In genomic region chr3:95310968-95311882, GRCm38 (mm10) we compare ENCODE assay signal across 10 mouse cellular contexts. TPM values are rescaled to one million over a fixed set of nuclear protein-coding genes. Genes with fewer than 3 reads are reported as not detected.
A peak's percentile ranks its signal among the peaks of the same experiment; 100 is the strongest.
DNase-seq lines count a peak whose midpoint lies in the region; ATAC-seq and TF ChIP-seq lines count a peak whose summit lies in the region.
"Had no signal": no experiment of that assay in that cellular context is flagged by ENCODE, and none has a peak within 500 bp of the region (broad histone marks: within the 10 kb centered on the region; RNA-seq: fewer than 3 reads in every experiment).

No protein-coding gene starts in this region.

- 64% methylated on average over 9 of the region's 9 CpGs for WGBS in intestine, embryonic 14.5 days
- WGBS in intestine, embryonic 15.5 days = 66% methylated on average over 9 of the region's 9 CpGs
- WGBS in midbrain, postnatal 0 days = 68% methylated on average over 9 of the region's 9 CpGs

- H3K4me3 ChIP-seq in intestine, embryonic 14.5 days (ENCODE audit: low read depth, low read length) = no peak overlapping the region
- no peak overlapping the region for H3K4me3 ChIP-seq in intestine, embryonic 15.5 days (replicated peaks)
- no peak overlapping the region for H3K4me3 ChIP-seq in midbrain, postnatal 0 days (ENCODE audit: low read depth, low read length)
- H3K4me3 ChIP-seq: erythroblast, embryonic 14.5 days; neural tube, embryonic 12.5 days had no signal

- H3K27me3 ChIP-seq in intestine, embryonic 14.5 days (replicated peaks; ENCODE audit: control insufficient read depth, insufficient read depth, low read length) = no peaks in the 10 kb centered on the region
- no peaks in the 10 kb centered on the region for H3K27me3 ChIP-seq in intestine, embryonic 15.5 days (replicated peaks)
- H3K27me3 ChIP-seq in Patski = no peaks in the 10 kb centered on the region
- H3K27me3 ChIP-seq in midbrain, postnatal 0 days (ENCODE audit: insufficient read depth, low read length) = no peaks in the 10 kb centered on the region
- H3K27me3 ChIP-seq: neural tube, embryonic 12.5 days had no signal

- no peak for TF ChIP-seq CTCF in Patski (IDR thresholded peaks at IDR 0.05)
- TF ChIP-seq CTCF in midbrain, postnatal 0 days (IDR thresholded peaks at IDR 0.05) = peak; percentile 80

- CTCF ChIA-PET in Patski (lab: Charles Lee) = interaction anchor here (0.6 to 2.7 kb wide), 31 partner anchors 9 to 168 kb away, joined by 3 to 12 read pairs (median 4); partner anchors contain the start of genes 4930558C23Rik, Arnt and Mllt11

- no peak overlapping the region for H3K9ac ChIP-seq in intestine, embryonic 14.5 days (ENCODE audit: low read length)
- H3K9ac ChIP-seq in intestine, embryonic 15.5 days = no peak overlapping the region
- H3K9ac ChIP-seq in midbrain, postnatal 0 days (replicated peaks; ENCODE audit: low read length, poor library complexity, severe bottlenecking) = no peak overlapping the region
- H3K9ac ChIP-seq: neural tube, embryonic 12.5 days had no signal

- no peaks in the 10 kb centered on the region for H3K9me3 ChIP-seq in intestine, embryonic 14.5 days (ENCODE audit: control insufficient read depth, low read length)
- H3K9me3 ChIP-seq in intestine, embryonic 15.5 days = no peaks in the 10 kb centered on the region
- no peaks in the 10 kb centered on the region for H3K9me3 ChIP-seq in midbrain, postnatal 0 days (ENCODE audit: low read length)
- H3K9me3 ChIP-seq: neural tube, embryonic 12.5 days had no signal

- DNase-seq in intestine, embryonic 14.5 days (ENCODE audit: low spot score) = peak; percentile 83
- DNase-seq in Patski (ENCODE audit: low read depth, low spot score) = peak; percentile 71
- DNase-seq in cerebellum, postnatal 10 days = peak; percentile 80 to 84
- peak; percentile 42 to 76 for DNase-seq in heart, adult 9 months (ENCODE audit: low spot score in 2 of 2)
- peak; percentile 38 to 53 for DNase-seq in left cerebral cortex, postnatal 36 days (ENCODE audit: low spot score in 2 of 2)
- peak; percentile 78 for DNase-seq in midbrain, postnatal 0 days (ENCODE audit: low spot score)
- peak; percentile 48 for DNase-seq in telencephalon, adult 2 months (ENCODE audit: low read depth, low spot score)

- peaks cover 3% of the 10 kb centered on the region; the same call in 1 of the 2 replicates for H3K4me1 ChIP-seq in intestine, embryonic 14.5 days (replicated peaks; ENCODE audit: control insufficient read depth, insufficient read depth, low read length)
- peaks cover 9% of the 10 kb centered on the region; the same call in 1 of the 2 replicates for H3K4me1 ChIP-seq in intestine, embryonic 15.5 days (replicated peaks)
- H3K4me1 ChIP-seq in midbrain, postnatal 0 days (ENCODE audit: insufficient read depth, low read length) = 0 out of 2 replicates have a peak, but pooled peaks cover 2% of the 10 kb centered on the region

- H3K27ac ChIP-seq in intestine, embryonic 14.5 days (ENCODE audit: low read depth) = no peak overlapping the region
- no peak overlapping the region for H3K27ac ChIP-seq in intestine, embryonic 15.5 days
- H3K27ac ChIP-seq in midbrain, postnatal 0 days (ENCODE audit: low read depth, low read length) = no peak overlapping the region
- H3K27ac ChIP-seq: neural tube, embryonic 12.5 days had no signal

- intact Hi-C loops in left cerebral cortex, postnatal 36 days (cut with DNase I) = no loop called here

- no peaks in the 10 kb centered on the region for H3K36me3 ChIP-seq in intestine, embryonic 14.5 days (ENCODE audit: control insufficient read depth, insufficient read depth, low read length)
- H3K36me3 ChIP-seq in intestine, embryonic 15.5 days = no peaks in the 10 kb centered on the region
- no peaks in the 10 kb centered on the region for H3K36me3 ChIP-seq in midbrain, postnatal 0 days (ENCODE audit: insufficient read depth, low read length)
- H3K36me3 ChIP-seq: neural tube, embryonic 12.5 days had no signal

- POLR2A ChIA-PET in Patski (lab: Charles Lee) = interaction anchor here (1.1 kb wide), 1 partner anchor 16 kb away, joined by 3 read pairs; no protein-coding TSS in a partner anchor

- in situ Hi-C loops in Patski (cut with MboI; ENCODE audit: low pct_unique_long_range_greater_than_20kb) = no loop called here

- H3K4me2 ChIP-seq in intestine, embryonic 14.5 days (ENCODE audit: low read length) = no peak overlapping the region
- H3K4me2 ChIP-seq in intestine, embryonic 15.5 days (replicated peaks) = no peak overlapping the region
- H3K4me2 ChIP-seq in midbrain, postnatal 0 days (ENCODE audit: low read depth, low read length, poor library complexity, severe bottlenecking) = no peak overlapping the region
- H3K4me2 ChIP-seq: neural tube, embryonic 12.5 days had no signal

- ATAC-seq in intestine, embryonic 14.5 days (replicated peaks; ENCODE audit: low FRiP score, low TSS enrichment, low read depth) = no peak
- no peak for ATAC-seq in intestine, embryonic 15.5 days
- ATAC-seq in Patski = no peak
- ATAC-seq in midbrain, postnatal 0 days (ENCODE audit: low FRiP score) = no peak

RNA-seq across cellular contexts. Expression of gene Cers2, which starts 3.4 kb away (rescaled TPM):
- 130 and 143 TPM in 2 replicates for polyA plus RNA-seq in intestine, embryonic 14.5 days (2014; fragmentation: Nextera tagmentation; extraction: Ambion mirVana)
- polyA plus RNA-seq in intestine, embryonic 15.5 days (2015; fragmentation: Nextera tagmentation; extraction: Ambion mirVana) = 146 and 148 TPM in 2 replicates
- 366 TPM for polyA plus RNA-seq in Patski (2021)
- 10 to 100 TPM; 49.2 to 53.5 TPM for total RNA-seq in left cerebral cortex, postnatal 36 days (2021)
- total RNA-seq in midbrain, postnatal 0 days (2014; rRNA removed) = 58.5 and 62.7 TPM in 2 replicates
- 82.5 and 83.9 TPM in 2 replicates for polyA plus RNA-seq in midbrain, postnatal 0 days (2015; fragmentation: Nextera tagmentation; extraction: Ambion mirVana)

RNA-seq across cellular contexts. Expression of gene Anxa9, which starts 4.2 kb away (rescaled TPM):
- polyA plus RNA-seq in intestine, embryonic 14.5 days (2014; fragmentation: Nextera tagmentation; extraction: Ambion mirVana) = 1.5 and 1.6 TPM in 2 replicates
- 1.4 and 1.6 TPM in 2 replicates for polyA plus RNA-seq in intestine, embryonic 15.5 days (2015; fragmentation: Nextera tagmentation; extraction: Ambion mirVana)
- polyA plus RNA-seq in Patski (2021) = 7.1 TPM
- 1 to 10 TPM; 1.1 TPM for total RNA-seq in left cerebral cortex, postnatal 36 days (2021)
- total RNA-seq in midbrain, postnatal 0 days (2014; rRNA removed) = 0.27 TPM in 1 of 2 replicates, not detected in the other
- polyA plus RNA-seq in midbrain, postnatal 0 days (2015; fragmentation: Nextera tagmentation; extraction: Ambion mirVana) = 0.32 TPM in 2 replicates

RNA-seq across cellular contexts. Expression of gene Prune1, which starts 29.3 kb away (rescaled TPM):
- polyA plus RNA-seq in intestine, embryonic 14.5 days (2014; fragmentation: Nextera tagmentation; extraction: Ambion mirVana) = 16.5 and 20.6 TPM in 2 replicates
- 15.5 and 15.7 TPM in 2 replicates for polyA plus RNA-seq in intestine, embryonic 15.5 days (2015; fragmentation: Nextera tagmentation; extraction: Ambion mirVana)
- polyA plus RNA-seq in Patski (2021) = 42.2 TPM
- 10 to 100 TPM; 24.9 to 27.0 TPM for total RNA-seq in left cerebral cortex, postnatal 36 days (2021)
- total RNA-seq in midbrain, postnatal 0 days (2014; rRNA removed) = 78.9 and 93.8 TPM in 2 replicates
- polyA plus RNA-seq in midbrain, postnatal 0 days (2015; fragmentation: Nextera tagmentation; extraction: Ambion mirVana) = 77.3 and 84.0 TPM in 2 replicates

RNA-seq across cellular contexts. Expression of gene Mindy1, which starts 30.1 kb away (rescaled TPM):
- 38.5 and 39.8 TPM in 2 replicates for polyA plus RNA-seq in intestine, embryonic 14.5 days (2014; fragmentation: Nextera tagmentation; extraction: Ambion mirVana)
- 36.1 and 38.4 TPM in 2 replicates for polyA plus RNA-seq in intestine, embryonic 15.5 days (2015; fragmentation: Nextera tagmentation; extraction: Ambion mirVana)
- polyA plus RNA-seq in Patski (2021) = 80.5 TPM
- 10 to 100 TPM; 21.6 to 22.9 TPM for total RNA-seq in left cerebral cortex, postnatal 36 days (2021)
- total RNA-seq in midbrain, postnatal 0 days (2014; rRNA removed) = 36.5 and 37.1 TPM in 2 replicates
- 34.8 and 36.5 TPM in 2 replicates for polyA plus RNA-seq in midbrain, postnatal 0 days (2015; fragmentation: Nextera tagmentation; extraction: Ambion mirVana)

RNA-seq across cellular contexts. Expression of gene Setdb1, which starts 45.8 kb away (rescaled TPM):
- polyA plus RNA-seq in intestine, embryonic 14.5 days (2014; fragmentation: Nextera tagmentation; extraction: Ambion mirVana) = 45.2 and 51.3 TPM in 2 replicates
- 29.2 and 31.2 TPM in 2 replicates for polyA plus RNA-seq in intestine, embryonic 15.5 days (2015; fragmentation: Nextera tagmentation; extraction: Ambion mirVana)
- 58.6 TPM for polyA plus RNA-seq in Patski (2021)
- 10 to 100 TPM; 29.4 to 40.0 TPM for total RNA-seq in left cerebral cortex, postnatal 36 days (2021)
- total RNA-seq in midbrain, postnatal 0 days (2014; rRNA removed) = 44.4 and 46.2 TPM in 2 replicates
- polyA plus RNA-seq in midbrain, postnatal 0 days (2015; fragmentation: Nextera tagmentation; extraction: Ambion mirVana) = 27.4 and 28.4 TPM in 2 replicates
